Mouse (Mus musculus) layer of hippocampus, adult 8-10 months (tissue): ENCODE results near the gene Rundc3a. TPM values are rescaled to one million over a fixed set of nuclear protein-coding genes. Genes with fewer than 3 reads are reported as not detected.
"Not testable (repeated sequence)": the region's sequence is repeated elsewhere in the genome, so short reads cannot be mapped to it uniquely, and the experiment has no call there.

Experiments used
- DNase-seq, 2 experiments: peaks; one replicate each; pipeline ENCODE4 v3.0.0; 2022; ENCODE audit warnings: low spot score in 2 of 2
- total RNA-seq, 4 experiments: library from RNA; stranded (reverse); gene quantifications; 2 replicates each; pipeline ENCODE4 v1.2.4; 2022

Gene Rundc3a
- total RNA-seq, 4 experiments from 2014 or later = 420 to 453 (median 428) TPM

- DNase-seq = no peak
These were observed 25.5 kb upstream of the Rundc3a start for GRCm38 (mm10) chr11:102367504-102368280.

GRCm38 (mm10) chr11:102368347-102368746 lies 24.9 kb upstream of the Rundc3a start:
- no peak for DNase-seq

- no peak for DNase-seq
These were observed 23.9 kb upstream of the Rundc3a start for GRCm38 (mm10) chr11:102369263-102369662.

- DNase-seq = no peak
These were observed 22.9 kb upstream of the Rundc3a start for GRCm38 (mm10) chr11:102370285-102370684.

GRCm38 (mm10) chr11:102371926-102372685 lies 21.1 kb upstream of the Rundc3a start:
- DNase-seq = no peak

GRCm38 (mm10) chr11:102372936-102373335 lies 20.3 kb upstream of the Rundc3a start:
- DNase-seq = no peak

- DNase-seq = no peak
These were observed 19.6 kb upstream of the Rundc3a start for GRCm38 (mm10) chr11:102373646-102374045.

- no peak for DNase-seq
These were observed 19.0 kb upstream of the Rundc3a start for GRCm38 (mm10) chr11:102374108-102374725.

- no peak for DNase-seq
These were observed 17.7 kb upstream of the Rundc3a start for GRCm38 (mm10) chr11:102375196-102376173.

- DNase-seq = no peak
These were observed 16.9 kb upstream of the Rundc3a start for GRCm38 (mm10) chr11:102376196-102376835.

- DNase-seq = no peak
These were observed 16.0 kb upstream of the Rundc3a start for GRCm38 (mm10) chr11:102377186-102377585.

- DNase-seq = no peak
These were observed 13.1 kb upstream of the Rundc3a start for GRCm38 (mm10) chr11:102380091-102380490.

GRCm38 (mm10) chr11:102381341-102382100 lies 11.7 kb upstream of the Rundc3a start:
- DNase-seq = no peak

- DNase-seq = no peak
These were observed 10.4 kb upstream of the Rundc3a start for GRCm38 (mm10) chr11:102382794-102383193.

- peak in 1 of 2 experiments; percentile 32 for DNase-seq
These were observed 9.7 kb upstream of the Rundc3a start for GRCm38 (mm10) chr11:102383365-102384136.

- DNase-seq = peak; percentile 25 to 38
These were observed 8.8 kb upstream of the Rundc3a start for GRCm38 (mm10) chr11:102384418-102384817.

GRCm38 (mm10) chr11:102385075-102385474 lies 8.1 kb upstream of the Rundc3a start:
- DNase-seq = no peak

GRCm38 (mm10) chr11:102386121-102386520 lies 7.1 kb upstream of the Rundc3a start:
- no peak for DNase-seq

- DNase-seq = not testable (repeated sequence)
These were observed 3.8 kb upstream of the Rundc3a start for GRCm38 (mm10) chr11:102389436-102389835.
